Mouse (Mus musculus) E14TG2a.4 (cell line): Measurements from ENCODE around the gene Zdhhc3.

Source experiments
- CTCF ChIP-seq: conservative IDR thresholded peaks from 2 replicates; pipeline ENCODE4 v1.5.1; 2014; ENCODE audit warnings: low read length
- NANOG ChIP-seq: IDR thresholded peaks from 2 replicates; pipeline ENCODE4 v1.6.1; 2014; ENCODE audit warnings: borderline replicate concordance, low read length, mixed read lengths
- POU5F1 ChIP-seq: IDR thresholded peaks from 2 replicates; pipeline ENCODE4 v1.6.1; 2014; ENCODE audit warnings: low read length, borderline replicate concordance

- TF ChIP-seq CTCF (no peak), POU5F1 (no peak), NANOG (no peak)
Observed at GRCm38 (mm10) chr9:123085373-123085772, 27.6 kb downstream of the Zdhhc3 start.
